Mouse (Mus musculus) stomach, postnatal 0 days (tissue): ENCODE data around the gene Gm28372.

ENCODE experiments used
- CTCF ChIP-seq: IDR thresholded peaks from 2 replicates; pipeline ENCODE4 v1.5.1; 2016; ENCODE audit warnings: antibody characterized with exemption, low read depth, mild to moderate bottlenecking, moderate library complexity
- EP300 ChIP-seq: optimal IDR thresholded peaks from 2 replicates; pipeline ENCODE3; 2016; ENCODE audit warnings: antibody characterized with exemption

DNA sequence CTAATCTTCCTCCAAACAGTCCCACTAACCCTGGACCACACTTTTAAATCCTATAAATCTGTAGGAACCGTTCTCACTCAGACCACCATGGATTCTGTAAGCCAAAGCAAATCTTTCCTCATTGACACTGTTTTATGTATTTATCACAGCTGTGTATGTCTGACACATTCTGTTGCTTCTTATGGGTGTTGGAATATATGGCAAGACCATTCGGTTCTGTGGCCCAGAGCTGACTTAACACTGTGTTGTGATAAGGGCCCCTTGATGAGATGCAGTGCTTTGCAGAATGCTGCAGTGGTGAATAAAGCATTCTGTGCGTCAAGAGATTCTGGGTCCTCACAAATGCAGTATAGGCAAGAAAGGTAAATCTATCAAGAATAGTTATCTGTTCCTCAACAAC lies 27.1 kb downstream of the Gm28372 start:
- no peak for TF ChIP-seq EP300
- no peak for TF ChIP-seq CTCF
